Mouse (Mus musculus) embryonic facial prominence, embryonic 11.5 days (tissue): ENCODE measurements around the gene Plbd2. TPM values are rescaled to one million over a fixed set of nuclear protein-coding genes. Genes with fewer than 3 reads are reported as not detected.

ENCODE experiments used
- ATAC-seq: fragments of 200-750 bp; cut with Nextera tagmentation; replicated peaks from 2 replicates; pipeline ENCODE4 v1.8.0; 2017; ENCODE audit warnings: low read depth; ENCODE audit not compliant: insufficient number of reproducible peaks, low FRiP score, low TSS enrichment
- DNase-seq: peaks from one replicate; pipeline ENCODE4 v3.0.0-alpha.2; 2015; ENCODE audit warnings: low spot score
- H3K27ac ChIP-seq: fragments of 300-500 bp; sonication (generic); replicated peaks from 2 replicates; pipeline ENCODE4 v1.5.1; 2014; ENCODE audit warnings: mild to moderate bottlenecking, low read depth, low read length, control low read depth
- H3K27me3 ChIP-seq: fragments of 300-500 bp; sonication (generic); 2 replicates; pipeline ENCODE4 v1.6.1; 2014; ENCODE audit warnings: mild to moderate bottlenecking, low read length, moderate library complexity, mixed read lengths; ENCODE audit not compliant: control insufficient read depth, insufficient read depth
- H3K36me3 ChIP-seq: fragments of 300-500 bp; sonication (generic); replicated peaks from 2 replicates; pipeline ENCODE4 v1.6.1; 2014; ENCODE audit warnings: low read depth, mild to moderate bottlenecking, low read length, moderate library complexity, mixed read lengths; ENCODE audit not compliant: control insufficient read depth, insufficient read depth
- H3K4me1 ChIP-seq: fragments of 300-500 bp; sonication (generic); 2 replicates; pipeline ENCODE4 v1.6.1; 2014; ENCODE audit warnings: low read length, mixed read lengths; ENCODE audit not compliant: control insufficient read depth, insufficient read depth
- H3K4me2 ChIP-seq: fragments of 300-500 bp; sonication (generic); 2 replicates; pipeline ENCODE4 v1.6.1; 2014; ENCODE audit warnings: low read depth, mild to moderate bottlenecking, control low read depth, low read length, moderate library complexity
- H3K4me3 ChIP-seq: fragments of 300-500 bp; sonication (generic); 2 replicates; pipeline ENCODE4 v1.5.1; 2014; ENCODE audit warnings: low read depth, low read length, control low read depth
- H3K9ac ChIP-seq: fragments of 300-500 bp; sonication (generic); replicated peaks from 2 replicates; pipeline ENCODE4 v1.6.1; 2014; ENCODE audit warnings: mild to moderate bottlenecking, control low read depth, low read length
- H3K9me3 ChIP-seq: fragments of 300-500 bp; sonication (generic); replicated peaks from 2 replicates; pipeline ENCODE4 v1.6.1; 2016; ENCODE audit warnings: mild to moderate bottlenecking, low read length, inconsistent platforms, mixed read lengths; ENCODE audit not compliant: control insufficient read depth
- WGBS: fragments of 180-500 bp; shearing (Covaris S2); extraction: QIAGEN DNeasy Blood & Tissue Kit; methylation state at CpG from one replicate; pipeline ENCODE4 v1.1.7; 2014; 5-methylcytosine and 5-hydroxymethylcytosine counted together
- polyA plus RNA-seq: library from polyadenylated mRNA; unstranded; fragments of >200 nt; fragmentation: Nextera tagmentation; extraction: Ambion mirVana; gene quantifications from 2 replicates; pipeline ENCODE4 v1.2.1, GENCODE M21; 2014

Plbd2 gene
- polyA plus RNA-seq, 1 experiment from 2014 or later, result 20.9 TPM

GRCm38 (mm10) chr5:120481205-120481604, 22.2 kb downstream of the Plbd2 start:
- Histone ChIP-seq H3K9ac (no peak overlapping the region), H3K4me2 (no peak overlapping the region), H3K4me3 (no peak overlapping the region), H3K4me1 (no peaks in the 10 kb centered on the region), H3K9me3 (no peaks in the 10 kb centered on the region), H3K27me3 (no peaks in the 10 kb centered on the region), H3K36me3 (no peaks in the 10 kb centered on the region; the same call in 1 of the 2 replicates), H3K27ac (no peak overlapping the region)
- ATAC-seq (no peak), DNase-seq (no peak)
- WGBS, result 59% methylated on average over 9 of the region's 9 CpGs

- WGBS, result 74% methylated on average over 4 of the region's 4 CpGs
- H3K4me1 ChIP-seq, result no peaks in the 10 kb centered on the region
- no peak overlapping the region for H3K9ac ChIP-seq
- H3K4me3 ChIP-seq, result no peak overlapping the region
- no peak overlapping the region for H3K4me2 ChIP-seq
- no peaks in the 10 kb centered on the region for H3K27me3 ChIP-seq
- H3K27ac ChIP-seq, result no peak overlapping the region
- H3K9me3 ChIP-seq, result no peaks in the 10 kb centered on the region
- no peak for DNase-seq
- H3K36me3 ChIP-seq, result no peaks in the 10 kb centered on the region; the same call in 1 of the 2 replicates
- no peak for ATAC-seq
Observed at GRCm38 (mm10) chr5:120479538-120479937, 23.9 kb downstream of the Plbd2 start.

- no peak overlapping the region for H3K4me3 ChIP-seq
- no peak overlapping the region for H3K4me2 ChIP-seq
- no peak overlapping the region for H3K9ac ChIP-seq
- ATAC-seq, result no peak
- no peaks in the 10 kb centered on the region for H3K27me3 ChIP-seq
- no peaks in the 10 kb centered on the region for H3K4me1 ChIP-seq
- 90% methylated on average over 5 of the region's 5 CpGs for WGBS
- H3K9me3 ChIP-seq, result no peaks in the 10 kb centered on the region
- H3K27ac ChIP-seq, result no peak overlapping the region
- no peak for DNase-seq
- H3K36me3 ChIP-seq, result no peaks in the 10 kb centered on the region
Observed at GRCm38 (mm10) chr5:120477993-120478392, 25.4 kb downstream of the Plbd2 start.

GRCm38 (mm10) chr5:120476296-120476695, 27.1 kb downstream of the Plbd2 start, which contains the start of gene Sds:
TSS of gene Sds (plus strand) at chr5:120476526.
- H3K4me2 ChIP-seq, result no peak within 1 kb of the TSS

GRCm38 (mm10) chr5:120475861-120476260, 27.6 kb downstream of the Plbd2 start:
- WGBS, result 54% methylated on average over 8 of the region's 8 CpGs
- Histone ChIP-seq H3K36me3 (no peaks in the 10 kb centered on the region), H3K4me2 (no peak overlapping the region), H3K9me3 (no peaks in the 10 kb centered on the region), H3K4me1 (no peaks in the 10 kb centered on the region), H3K4me3 (no peak overlapping the region), H3K27me3 (no peaks in the 10 kb centered on the region), H3K27ac (no peak overlapping the region), H3K9ac (no peak overlapping the region)
- no peak; the same call in 1 of the 2 replicates for ATAC-seq
- DNase-seq, result no peak

More at GRCm38 (mm10) chr5:120476296-120476695, 27.1 kb downstream of the Plbd2 start, which contains the start of gene Sds:
- Histone ChIP-seq H3K4me1 (no peaks in the 10 kb centered on the region), H3K9me3 (no peaks in the 10 kb centered on the region), H3K36me3 (no peaks in the 10 kb centered on the region), H3K4me3 (no peak within 1 kb of the TSS), H3K9ac (no peak within 1 kb of the TSS), H3K27ac (no peak within 1 kb of the TSS), H3K27me3 (no peaks in the 10 kb centered on the region)
- no peak; the same call in 1 of the 2 replicates for ATAC-seq
- DNase-seq, result no peak
- 14% methylated on average over 13 of the region's 13 CpGs for WGBS

GRCm38 (mm10) chr5:120473361-120473760, 30.1 kb downstream of the Plbd2 start:
- ATAC-seq (no peak), DNase-seq (no peak)
- Histone ChIP-seq H3K4me1 (no peaks in the 10 kb centered on the region), H3K27me3 (no peaks in the 10 kb centered on the region), H3K4me2 (no peak overlapping the region), H3K27ac (no peak overlapping the region), H3K9ac (no peak overlapping the region), H3K4me3 (no peak overlapping the region), H3K36me3 (no peaks in the 10 kb centered on the region), H3K9me3 (no peaks in the 10 kb centered on the region)
- WGBS, result 95% methylated on average over 2 of the region's 2 CpGs

- Histone ChIP-seq H3K9me3 (no peaks in the 10 kb centered on the region), H3K9ac (no peak within 1 kb of the TSS), H3K4me2 (no peak within 1 kb of the TSS), H3K27me3 (no peaks in the 10 kb centered on the region), H3K4me3 (no peak within 1 kb of the TSS), H3K4me1 (no peaks in the 10 kb centered on the region), H3K36me3 (no peaks in the 10 kb centered on the region), H3K27ac (no peak within 1 kb of the TSS)
- WGBS, result 76% methylated on average over 8 of the region's 8 CpGs
- no peak for ATAC-seq
- DNase-seq, result no peak
Observed at GRCm38 (mm10) chr5:120472770-120473169, 30.7 kb downstream of the Plbd2 start, which contains the start of gene Sdsl. TSS of gene Sdsl (minus strand) at chr5:120472810.

GRCm38 (mm10) chr5:120471538-120471937, 31.9 kb downstream of the Plbd2 start:
- no peak overlapping the region for H3K4me3 ChIP-seq
- H3K27ac ChIP-seq, result no peak overlapping the region
- ATAC-seq, result no peak
- H3K27me3 ChIP-seq, result no peaks in the 10 kb centered on the region
- no peak for DNase-seq
- WGBS, result 36% methylated on average over 4 of the region's 4 CpGs
- H3K9ac ChIP-seq, result no peak overlapping the region
- no peaks in the 10 kb centered on the region for H3K36me3 ChIP-seq
- no peak overlapping the region for H3K4me2 ChIP-seq
- no peaks in the 10 kb centered on the region for H3K4me1 ChIP-seq
- no peaks in the 10 kb centered on the region for H3K9me3 ChIP-seq
